Mouse (Mus musculus) bone marrow macrophage, adult 2 months (primary cell): Measurements from ENCODE around the gene Tnfaip8l1. TPM values are rescaled to one million over a fixed set of nuclear protein-coding genes. Genes with fewer than 3 reads are reported as not detected.
A peak's percentile ranks its signal among the peaks of the same experiment; 100 is the strongest.

ENCODE experiments used
- H3K27ac ChIP-seq: 2 replicates; pipeline ENCODE4 v1.5.1; 2012; ENCODE audit warnings: low read depth, low read length; ENCODE audit not compliant: insufficient read depth
- H3K4me1 ChIP-seq: 2 replicates; pipeline ENCODE4 v1.6.1; 2012; ENCODE audit warnings: low read length; ENCODE audit not compliant: control insufficient read depth, insufficient read depth
- H3K4me3 ChIP-seq: 2 replicates; pipeline ENCODE4 v1.5.1; 2012; ENCODE audit warnings: mild to moderate bottlenecking, low read length, moderate library complexity; ENCODE audit not compliant: insufficient read depth
- CTCF ChIP-seq: IDR thresholded peaks from 2 replicates; pipeline ENCODE4 v1.5.1; 2012; ENCODE audit warnings: low read depth, mild to moderate bottlenecking, low read length, moderate library complexity
- POLR2A ChIP-seq: IDR thresholded peaks from 2 replicates; pipeline ENCODE4 v1.6.1; 2012; ENCODE audit warnings: mild to moderate bottlenecking, low read depth, low read length, borderline replicate concordance
- polyA plus RNA-seq: library from polyadenylated mRNA; stranded (reverse); fragments of >200 nt; gene quantifications from 2 replicates; pipeline ENCODE4 v1.2.4, GENCODE M21; 2012; ENCODE audit not compliant: missing spikeins, insufficient read depth, insufficient read length

The Tnfaip8l1 gene
- polyA plus RNA-seq, 1 experiment: 5.4 TPM

DNA sequence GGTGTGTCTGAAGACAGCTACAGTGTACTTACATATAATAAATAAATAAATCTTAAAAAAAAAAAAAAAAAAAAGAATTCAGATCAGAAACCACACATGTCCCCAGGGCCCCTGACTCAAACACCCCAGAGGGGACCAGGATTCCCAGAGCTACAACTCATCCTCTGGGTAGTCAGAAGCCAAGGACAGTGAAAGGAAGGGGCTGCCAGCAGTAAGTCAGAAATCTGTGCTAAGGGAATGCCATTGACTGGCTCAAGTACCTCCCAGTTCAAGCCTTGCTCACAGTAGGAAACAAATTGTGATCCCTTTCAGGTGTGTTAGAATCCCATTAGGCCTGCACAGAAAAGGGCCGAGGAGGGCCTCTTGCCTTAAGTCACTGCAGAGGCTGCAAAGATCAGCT, 52.0 kb downstream of the Tnfaip8l1 start:
- Histone ChIP-seq H3K4me3 (no peak overlapping the region), H3K27ac (no peak overlapping the region), H3K4me1 (peaks cover 24% of the 10 kb centered on the region)
- TF ChIP-seq CTCF (no peak), POLR2A (no peak)

DNA sequence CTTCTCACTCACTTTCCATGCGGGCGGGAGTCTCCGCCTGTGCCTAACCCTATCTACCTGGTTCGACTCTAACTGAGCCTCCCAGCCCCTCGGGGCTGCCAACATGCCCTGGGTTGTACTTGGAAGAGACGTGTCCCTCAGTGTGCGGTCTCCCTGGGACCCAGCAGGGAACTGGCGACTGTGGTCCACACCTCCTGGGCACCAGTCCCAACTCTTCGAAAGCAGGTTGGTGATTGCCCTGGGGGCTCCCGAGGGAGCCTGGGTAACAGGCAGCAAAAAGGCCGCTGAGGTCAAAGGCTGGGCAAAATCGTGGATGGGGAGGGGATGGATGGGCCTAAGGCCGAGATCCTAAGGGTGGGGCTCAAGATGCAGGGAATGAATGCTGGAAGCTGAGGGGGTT, 55.4 kb downstream of the Tnfaip8l1 start:
- H3K4me3 ChIP-seq: peak overlapping the region; percentile 91
- H3K4me1 ChIP-seq: peaks cover 20% of the 10 kb centered on the region
- no peak overlapping the region for H3K27ac ChIP-seq
- no peak for TF ChIP-seq CTCF
- TF ChIP-seq POLR2A: no peak

DNA sequence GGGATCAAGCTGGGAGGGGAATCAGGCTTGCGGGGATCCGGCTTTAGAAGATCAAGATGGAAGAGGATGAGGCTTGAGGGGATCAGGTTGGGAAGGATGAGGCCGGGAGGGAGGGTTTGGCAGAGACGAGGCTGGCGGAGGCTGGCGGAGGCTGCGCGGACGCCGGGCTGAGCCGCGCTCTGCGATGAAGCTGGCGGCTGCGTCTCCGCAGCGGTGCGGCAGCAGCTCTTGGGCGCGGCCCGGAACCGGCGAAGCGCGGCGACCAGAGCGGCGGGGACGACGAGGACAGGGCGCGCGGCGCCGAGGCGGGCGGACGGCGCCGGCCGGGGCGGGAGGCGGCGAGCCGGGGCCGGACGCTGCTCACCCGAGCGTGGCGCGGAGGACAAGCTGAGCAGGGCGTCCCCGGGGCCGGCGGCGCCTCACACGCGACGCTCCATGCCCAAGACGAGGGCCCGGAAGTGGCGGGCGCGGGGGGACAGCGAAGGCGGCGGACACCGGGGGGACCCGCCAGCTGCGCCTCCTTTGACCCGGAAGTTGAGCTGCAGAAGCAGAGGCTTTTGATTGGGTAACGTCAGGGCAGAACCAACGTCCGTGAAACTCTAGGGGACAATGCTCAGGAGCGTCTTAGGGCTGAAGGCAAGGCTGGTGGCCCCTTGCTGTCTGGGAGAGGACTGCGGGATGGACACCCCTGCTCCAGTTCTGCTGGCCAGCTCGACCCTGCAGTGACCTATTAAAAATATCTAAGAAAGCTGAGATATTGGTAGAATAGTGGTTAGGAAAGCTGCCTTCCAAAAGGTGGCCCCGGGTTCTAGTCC, 56.3 kb downstream of the Tnfaip8l1 start, which contains the start of gene Dpp9:
Gene Dpp9, minus strand, starts transcription at position 529 of the 815 bp plus-strand sequence.
- peaks cover 20% of the 10 kb centered on the region for H3K4me1 ChIP-seq
- peak within 1 kb of the TSS; percentile 91 for H3K4me3 ChIP-seq
- TF ChIP-seq POLR2A (no peak), CTCF (no peak)
- H3K27ac ChIP-seq: peak within 1 kb of the TSS; percentile 93

DNA sequence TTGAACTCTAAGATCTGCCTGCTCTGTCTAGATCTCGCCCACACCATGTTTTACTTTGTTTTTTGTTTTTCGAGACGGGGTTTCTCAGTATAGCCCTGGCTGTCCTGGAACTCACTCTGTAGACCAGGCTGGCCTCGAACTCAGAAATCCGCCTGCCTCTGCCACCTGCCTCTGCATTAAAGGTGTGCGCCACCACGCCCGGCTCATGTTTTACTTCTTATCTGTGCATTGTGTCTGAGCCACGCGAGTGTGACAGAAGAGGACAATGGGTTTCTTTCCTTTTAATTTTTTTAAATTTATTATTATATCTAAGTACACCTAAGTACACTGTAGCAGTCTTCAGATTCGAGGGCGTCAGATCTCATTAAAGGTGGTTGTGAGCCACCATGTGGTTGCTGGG, 57.0 kb downstream of the Tnfaip8l1 start:
- H3K4me1 ChIP-seq: peaks cover 20% of the 10 kb centered on the region
- TF ChIP-seq POLR2A: no peak
- no peak for TF ChIP-seq CTCF
- H3K4me3 ChIP-seq: peak overlapping the region; percentile 69
- peak overlapping the region; percentile 93 for H3K27ac ChIP-seq

DNA sequence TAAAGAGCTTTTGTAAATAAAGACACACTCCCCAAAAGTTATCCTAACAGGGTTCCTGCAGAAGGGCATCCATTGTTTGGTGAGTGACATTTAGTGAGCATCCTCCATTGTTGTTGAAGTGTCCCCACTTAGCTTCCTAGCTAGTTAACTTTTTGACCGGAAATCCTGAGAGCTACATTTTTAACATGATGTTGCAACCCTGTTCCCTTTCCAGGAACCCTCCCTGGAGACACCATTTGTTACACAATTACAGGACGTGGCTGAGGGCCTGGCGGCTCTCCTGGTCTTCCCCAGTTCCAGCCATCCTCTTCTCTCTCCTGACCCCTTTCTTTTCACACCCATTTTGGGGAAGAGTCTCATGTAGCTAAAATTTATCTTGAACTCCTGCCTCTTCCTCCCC, 57.5 kb downstream of the Tnfaip8l1 start:
- H3K4me1 ChIP-seq: peaks cover 20% of the 10 kb centered on the region

More for the DNA sequence above, 57.5 kb downstream of the Tnfaip8l1 start:
- H3K27ac ChIP-seq: peak overlapping the region; percentile 93
- no peak for TF ChIP-seq POLR2A
- no peak for TF ChIP-seq CTCF
- H3K4me3 ChIP-seq: peak overlapping the region; percentile 69; the same call in 1 of the 2 replicates

Other genes with a start within 250 kb of the Tnfaip8l1 start
- 5.7 and 7.9 TPM in 2 replicates for gene Zfp119b, start 213.0 kb upstream of the Tnfaip8l1 start, polyA plus RNA-seq
- 190 and 214 TPM in 2 replicates for gene Ebi3, start 209.8 kb upstream of the Tnfaip8l1 start, polyA plus RNA-seq
- 10.9 and 15.3 TPM in 2 replicates for gene Yju2, start 203.4 kb upstream of the Tnfaip8l1 start, polyA plus RNA-seq
- gene Shd, start 192.0 kb upstream of the Tnfaip8l1 start, polyA plus RNA-seq: not detected in 2 replicates
- gene Fsd1, start 176.0 kb upstream of the Tnfaip8l1 start, polyA plus RNA-seq: not detected in 2 replicates
- gene Stap2, start 156.9 kb upstream of the Tnfaip8l1 start, polyA plus RNA-seq: 0.98 and 1.5 TPM in 2 replicates
- gene Mpnd, start 156.8 kb upstream of the Tnfaip8l1 start, polyA plus RNA-seq: 41.5 and 52.8 TPM in 2 replicates
- 98.2 and 99.0 TPM in 2 replicates for gene Sh3gl1, start 125.8 kb upstream of the Tnfaip8l1 start, polyA plus RNA-seq
- gene Chaf1a, start 122.0 kb upstream of the Tnfaip8l1 start, polyA plus RNA-seq: 11.5 and 14.1 TPM in 2 replicates
- gene Ubxn6, start 87.4 kb upstream of the Tnfaip8l1 start, polyA plus RNA-seq: 55.7 and 67.6 TPM in 2 replicates
- gene Hdgfl2, start 82.8 kb upstream of the Tnfaip8l1 start, polyA plus RNA-seq: 33.0 and 41.1 TPM in 2 replicates
- 0.16 TPM in 1 of 2 replicates, not detected in the other for gene Plin4, start 52.7 kb upstream of the Tnfaip8l1 start, polyA plus RNA-seq
- gene Plin5, start 44.9 kb upstream of the Tnfaip8l1 start, polyA plus RNA-seq: not detected in 2 replicates
- not detected in 2 replicates for gene Lrg1, start 40.5 kb upstream of the Tnfaip8l1 start, polyA plus RNA-seq
- gene Sema6b, start 22.1 kb upstream of the Tnfaip8l1 start, polyA plus RNA-seq: 7.8 and 8.1 TPM in 2 replicates
- gene Mydgf, start 21.4 kb downstream of the Tnfaip8l1 start, polyA plus RNA-seq: 35.2 and 37.4 TPM in 2 replicates
- gene Dpp9, start 56.4 kb downstream of the Tnfaip8l1 start, polyA plus RNA-seq: 22.2 and 25.0 TPM in 2 replicates
- 8.8 and 10.3 TPM in 2 replicates for gene Fem1a, start 94.3 kb downstream of the Tnfaip8l1 start, polyA plus RNA-seq
- 13.5 and 17.6 TPM in 2 replicates for gene Ticam1, start 114.3 kb downstream of the Tnfaip8l1 start, polyA plus RNA-seq
- gene Plin3, start 130.4 kb downstream of the Tnfaip8l1 start, polyA plus RNA-seq: 40.4 and 44.1 TPM in 2 replicates
- not detected in 2 replicates for gene Arrdc5, start 137.8 kb downstream of the Tnfaip8l1 start, polyA plus RNA-seq
- 23.9 and 29.3 TPM in 2 replicates for gene Uhrf1, start 140.8 kb downstream of the Tnfaip8l1 start, polyA plus RNA-seq
- gene Kdm4b, start 163.6 kb downstream of the Tnfaip8l1 start, polyA plus RNA-seq: 13.2 and 17.3 TPM in 2 replicates